Mouse (Mus musculus): Measurements from ENCODE around the gene Jak1. TPM values are rescaled to one million over a fixed set of nuclear protein-coding genes. Genes with fewer than 3 reads are reported as not detected.

The Jak1 gene
- total and polyA plus RNA-seq, 3 experiments = 37.3 to 41.9 TPM; not detected in 1

- H3K36me3 ChIP-seq (ENCODE audit: control insufficient read depth in 1 of 2, insufficient read depth in 2 of 2, low read length in 2 of 2) = peaks cover 0 to 68% of the 10 kb centered on the region in 2 experiments; a peak in 3 of 4 replicates
- no peaks in the 10 kb centered on the region for H3K9me3 ChIP-seq (replicated peaks; ENCODE audit: insufficient read depth, low read length)
- no peaks in the 10 kb centered on the region for H3K27me3 ChIP-seq (ENCODE audit: control insufficient read depth in 1 of 2, insufficient read depth in 2 of 2, low read length in 2 of 2)
- DNase-seq (ENCODE audit: low read depth, low spot score) = no peak
- peaks cover 42 to 49% of the 10 kb centered on the region in 2 experiments for H3K4me1 ChIP-seq (ENCODE audit: control insufficient read depth in 1 of 2, insufficient read depth in 2 of 2, low read length in 2 of 2)
- H3K27ac ChIP-seq (ENCODE audit: control insufficient read depth, low read depth, low read length) = peak overlapping the region; percentile 63
- TF ChIP-seq UBTF (IDR thresholded peaks at IDR 0.05; ENCODE audit: borderline replicate concordance, insufficient read depth, low read depth, low read length) (no peak), JUND (IDR thresholded peaks at IDR 0.05; ENCODE audit: low read depth, low read length) (no peak), ELF1 (IDR thresholded peaks at IDR 0.05; ENCODE audit: low read depth, low read length) (no peak), RCOR1 (IDR thresholded peaks at IDR 0.05; ENCODE audit: low read depth, low read length) (no peak), MAX (IDR thresholded peaks at IDR 0.05; ENCODE audit: low read length) (no peak), KAT2A (conservative IDR thresholded peaks at IDR 0.05; ENCODE audit: low read depth, low read length) (no peak), MXI1 (IDR thresholded peaks at IDR 0.05; ENCODE audit: low read depth, low read length) (no peak), NRF1 (IDR thresholded peaks at IDR 0.05; ENCODE audit: insufficient read depth, low read depth, low read length, poor library complexity, severe bottlenecking) (no peak), USF2 (IDR thresholded peaks at IDR 0.05; ENCODE audit: borderline replicate concordance in 1 of 2, insufficient read depth in 1 of 2, low read depth in 1 of 2, low read length in 2 of 2) (no peak), NELFE (IDR thresholded peaks at IDR 0.05; ENCODE audit: low read depth, low read length) (no peak), BHLHE40 (IDR thresholded peaks at IDR 0.05; ENCODE audit: borderline replicate concordance, low read depth, low read length) (no peak), POLR2AphosphoS5 (IDR thresholded peaks at IDR 0.05; ENCODE audit: borderline replicate concordance, low read depth, low read length) (no peak)
- peak overlapping the region; percentile 30; the same call in 1 of the 2 replicates for H3K9ac ChIP-seq (ENCODE audit: control insufficient read depth, low read depth, low read length, poor library complexity, severe bottlenecking)
- peaks cover 45% of the 10 kb centered on the region for H3K79me2 ChIP-seq (ENCODE audit: control insufficient read depth, insufficient read depth, low read length, poor library complexity)
- H3K4me3 ChIP-seq (ENCODE audit: control insufficient read depth in 1 of 2, insufficient read depth in 1 of 2, low read depth in 2 of 2, low read length in 2 of 2) = no peak overlapping the region
Measured at GRCm38 (mm10) chr4:101254015-101254414, 11.1 kb downstream of the Jak1 start.

GRCm38 (mm10) chr4:101252781-101253622, 12.1 kb downstream of the Jak1 start:
- Histone ChIP-seq H3K27ac (ENCODE audit: control insufficient read depth, low read depth, low read length) (no peak overlapping the region), H3K9me3 (replicated peaks; ENCODE audit: insufficient read depth, low read length) (no peaks in the 10 kb centered on the region), H3K4me1 (ENCODE audit: control insufficient read depth in 1 of 2, insufficient read depth in 2 of 2, low read length in 2 of 2) (peaks cover 42 to 49% of the 10 kb centered on the region in 2 experiments), H3K9ac (ENCODE audit: control insufficient read depth, low read depth, low read length, poor library complexity, severe bottlenecking) (no peak overlapping the region), H3K36me3 (ENCODE audit: control insufficient read depth in 1 of 2, insufficient read depth in 2 of 2, low read length in 2 of 2) (peaks cover 0 to 68% of the 10 kb centered on the region in 2 experiments; a peak in 3 of 4 replicates), H3K79me2 (ENCODE audit: control insufficient read depth, insufficient read depth, low read length, poor library complexity) (peaks cover 42% of the 10 kb centered on the region), H3K4me3 (ENCODE audit: control insufficient read depth in 1 of 2, insufficient read depth in 1 of 2, low read depth in 2 of 2, low read length in 2 of 2) (no peak overlapping the region), H3K27me3 (ENCODE audit: control insufficient read depth in 1 of 2, insufficient read depth in 2 of 2, low read length in 2 of 2) (no peaks in the 10 kb centered on the region)
- DNase-seq (ENCODE audit: low read depth, low spot score) = no peak
- no peak for TF ChIP-seq E2F4 (IDR thresholded peaks at IDR 0.05; ENCODE audit: borderline replicate concordance, low read depth, low read length)
- TF ChIP-seq TAL1 (IDR thresholded peaks at IDR 0.05; ENCODE audit: low read length) = no peak
- TF ChIP-seq ETS1 (IDR thresholded peaks at IDR 0.05; ENCODE audit: low read depth, low read length) = no peak
- TF ChIP-seq CHD1 (IDR thresholded peaks at IDR 0.05; ENCODE audit: low read depth, low read length) = no peak
- no peak for TF ChIP-seq RCOR1 (IDR thresholded peaks at IDR 0.05; ENCODE audit: low read depth, low read length)
